In the genomic region with DNA sequence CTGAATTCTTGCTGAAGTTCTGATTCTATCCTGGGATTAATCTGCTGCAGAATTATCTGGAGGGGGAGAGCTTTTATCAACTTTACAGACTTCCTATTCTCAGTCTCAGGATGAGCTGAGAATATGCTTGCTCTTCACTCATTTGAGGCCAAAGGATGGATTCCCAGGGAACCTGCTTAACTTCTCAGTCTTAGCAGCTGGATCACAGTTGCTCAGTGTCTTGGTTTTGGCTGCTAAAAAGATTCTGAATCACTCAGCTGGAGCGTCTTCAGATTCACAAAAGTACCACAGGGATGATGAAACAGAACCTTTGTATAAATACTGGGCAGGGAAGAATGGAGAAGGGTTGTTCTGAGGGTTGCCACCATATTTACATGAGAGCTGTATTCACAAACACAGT, we compare ENCODE assay signal across 26 mouse cellular contexts.
A peak's percentile ranks its signal among the peaks of the same experiment; 100 is the strongest.
DNase-seq lines count a peak whose midpoint lies in the region; ATAC-seq and TF ChIP-seq lines count a peak whose summit lies in the region.
"Had no signal": no experiment of that assay in that cellular context is flagged by ENCODE, and none has a peak within 500 bp of the region (broad histone marks: within the 10 kb centered on the region; RNA-seq: fewer than 3 reads in every experiment).

No protein-coding gene starts in this region.

- no peak for TF ChIP-seq CTCF in Patski (IDR thresholded peaks at IDR 0.05)

- DNase-seq in left cerebral cortex, postnatal 14 days (ENCODE audit: low spot score in 2 of 2) = peak; percentile 7 to 9
- no peak for DNase-seq in left cerebral cortex, postnatal 36 days (ENCODE audit: low spot score in 2 of 2)
- no peak for DNase-seq in Patski (ENCODE audit: low read depth, low spot score)
- no peak for DNase-seq in kidney, postnatal 10 days
- DNase-seq: adrenal gland, adult 2 months; adrenal gland, postnatal 14 days; cerebellum, adult 11-12 months; cerebellum, adult 8-10 months; cerebellum, postnatal 10 days; cerebellum, postnatal 36 days; embryo, embryonic 11 days; gastrocnemius, postnatal 25 days; heart, adult 18-20 months; heart, postnatal 14 days; heart, postnatal 4 days had no signal

- no peaks in the 10 kb centered on the region for H3K36me3 ChIP-seq in myocyte (ENCODE audit: control insufficient read depth, insufficient read depth)
- H3K36me3 ChIP-seq: embryonic facial prominence, embryonic 10.5 days; embryonic facial prominence, embryonic 13.5 days; forebrain, embryonic 10.5 days; heart, embryonic 10.5 days; heart, embryonic 13.5 days; hindbrain, embryonic 15.5 days; intestine, embryonic 15.5 days had no signal

- H3K4me2 ChIP-seq in myocyte (ENCODE audit: low read depth) = no peak overlapping the region
- H3K4me2 ChIP-seq: embryonic facial prominence, embryonic 13.5 days; forebrain, embryonic 13.5 days; heart, embryonic 13.5 days; hindbrain, embryonic 15.5 days; intestine, embryonic 15.5 days had no signal

- POLR2A ChIA-PET in Patski (lab: Charles Lee) = interaction anchor here (0.7 kb wide), 1 partner anchor 565 kb away, joined by 3 read pairs; no protein-coding TSS in a partner anchor

- H3ac ChIP-seq in myocyte (ENCODE audit: control insufficient read depth, insufficient read length) = no peak overlapping the region

- H3K79me2 ChIP-seq in myocyte (ENCODE audit: control insufficient read depth, insufficient read depth) = no peaks in the 10 kb centered on the region

- intact Hi-C loops in left cerebral cortex, postnatal 14 days (cut with DNase I) = no loop called here
- intact Hi-C loops in left cerebral cortex, postnatal 36 days (cut with DNase I) = no loop called here

- in situ Hi-C loops in Patski (cut with MboI; ENCODE audit: low pct_unique_long_range_greater_than_20kb) = loop anchor here (10.0 kb wide), 1 partner anchor 341 kb away; no protein-coding TSS in a partner anchor

- no peak for TF ChIP-seq POLR2A in myocyte (IDR thresholded peaks at IDR 0.05; ENCODE audit: insufficient read length, low read depth)

- CTCF ChIA-PET in Patski (lab: Charles Lee) = interaction anchor here (1.4 kb wide), 2 partner anchors 8 to 37 kb away, joined by 3 to 6 read pairs; no protein-coding TSS in a partner anchor

- no peak overlapping the region for H3K4me3 ChIP-seq in myocyte
- H3K4me3 ChIP-seq: embryonic facial prominence, embryonic 10.5 days; embryonic facial prominence, embryonic 13.5 days; forebrain, embryonic 10.5 days; forebrain, embryonic 13.5 days; heart, embryonic 10.5 days; heart, embryonic 13.5 days; hindbrain, embryonic 15.5 days; intestine, embryonic 15.5 days had no signal

- ATAC-seq in Patski = peak; percentile 21
- no peak for ATAC-seq in monocyte, adult 5-6 weeks (replicated peaks; ENCODE audit: insufficient number of reproducible peaks, low FRiP score, low TSS enrichment, poor library complexity, severe bottlenecking)
- ATAC-seq: forebrain, embryonic 13.5 days; forebrain, embryonic 16.5 days; intestine, embryonic 15.5 days had no signal

- H3K27me3 ChIP-seq in Patski (no peaks in the 10 kb centered on the region), myocyte (ENCODE audit: control insufficient read depth, insufficient read depth, insufficient read length) (no peaks in the 10 kb centered on the region)
- H3K27me3 ChIP-seq: embryonic facial prominence, embryonic 13.5 days; forebrain, embryonic 13.5 days; heart, embryonic 13.5 days; hindbrain, embryonic 15.5 days; intestine, embryonic 15.5 days had no signal

TF ChIP-seq in myocyte, 11 proteins besides CTCF, POLR2A, EP300 and RAD21:
- TF ChIP-seq MAX (IDR thresholded peaks at IDR 0.05; ENCODE audit: low read depth) = no peak
- peak in 1 of 3 experiments; percentile 12 for TF ChIP-seq MYOG (IDR thresholded peaks at IDR 0.05; ENCODE audit: control insufficient read depth in 1 of 3, insufficient read depth in 1 of 3, insufficient read length in 2 of 3, low read depth in 2 of 3)
- 0 out of 2 replicates have a peak, but pooled peaks have one; percentile 42 for TF ChIP-seq CEBPB (IDR thresholded peaks at IDR 0.05; ENCODE audit: insufficient read depth, poor library complexity, severe bottlenecking)
- no peak for TF ChIP-seq POLR2AphosphoS2 (IDR thresholded peaks at IDR 0.05; ENCODE audit: insufficient read length, low read depth)

Comparison
In these comparisons a context has a peak if more than half of its experiments do, and no peak if none do; other contexts are left out.
1. DNase-seq: peak in left cerebral cortex, postnatal 14 days (2 of 2); none in left cerebral cortex, postnatal 36 days (0 of 2), Patski (single experiment) and kidney, postnatal 10 days (single experiment).